Mouse (Mus musculus): ENCODE measurements around the gene Nol11. TPM values are rescaled to one million over a fixed set of nuclear protein-coding genes. Genes with fewer than 3 reads are reported as not detected.
"Not testable (repeated sequence)": the region's sequence is repeated elsewhere in the genome, so short reads cannot be mapped to it uniquely, and the experiment has no call there.

Nol11 gene
- polyA plus RNA-seq, 1 experiment from 2014 or later, result 46.2 TPM

DNA sequence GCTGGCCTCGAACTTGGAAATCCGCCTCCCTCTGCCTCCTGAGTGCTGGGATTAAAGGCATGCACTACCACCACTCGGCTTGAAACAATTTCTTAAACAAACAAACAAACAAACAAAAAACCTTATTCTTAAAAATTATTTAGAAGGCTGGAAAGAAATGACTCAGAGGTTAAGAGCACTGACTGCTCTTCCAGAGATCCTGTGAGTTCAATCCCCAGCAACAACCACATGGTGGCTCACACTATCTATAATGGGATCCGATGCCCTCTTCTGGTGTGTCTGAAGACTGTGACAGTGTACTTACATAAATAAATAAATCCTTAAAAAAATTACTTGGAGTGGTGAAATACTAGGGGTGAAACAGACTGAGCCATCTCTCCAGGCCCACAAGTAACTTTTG is 28.0 kb downstream of the Nol11 start:
- Histone ChIP-seq H3K36me3 (ENCODE audit: control insufficient read depth, insufficient read depth, low read length) (no peaks in the 10 kb centered on the region), H3K4me1 (ENCODE audit: control insufficient read depth, insufficient read depth, low read length) (no peaks in the 10 kb centered on the region; the same call in 1 of the 2 replicates), H3K9me3 (replicated peaks; ENCODE audit: control insufficient read depth, low read length) (no peaks in the 10 kb centered on the region), H3K9ac (ENCODE audit: low read length) (no peak overlapping the region), H3K27ac (ENCODE audit: low read length) (no peak overlapping the region), H3K4me3 (replicated peaks; ENCODE audit: low read length) (no peak overlapping the region), H3K4me2 (ENCODE audit: low read depth, low read length) (no peak overlapping the region), H3K27me3 (ENCODE audit: control insufficient read depth, insufficient read depth, low read length) (no peaks in the 10 kb centered on the region)
- no peak for ATAC-seq (ENCODE audit: insufficient read depth, low FRiP score)
- 72% methylated on average over 4 of the region's 4 CpGs for WGBS

GRCm38 (mm10) chr11:107159034-107159433 is 30.1 kb downstream of the Nol11 start:
- 40% methylated on average over 1 of the region's 1 CpGs for WGBS
- no peak overlapping the region for H3K4me2 ChIP-seq (ENCODE audit: low read depth, low read length)
- no peaks in the 10 kb centered on the region for H3K36me3 ChIP-seq (ENCODE audit: control insufficient read depth, insufficient read depth, low read length)
- no peak overlapping the region for H3K4me3 ChIP-seq (replicated peaks; ENCODE audit: low read length)
- no peak overlapping the region for H3K9ac ChIP-seq (ENCODE audit: low read length)
- no peak for ATAC-seq (ENCODE audit: insufficient read depth, low FRiP score)
- no peak overlapping the region for H3K27ac ChIP-seq (ENCODE audit: low read length)
- H3K27me3 ChIP-seq (ENCODE audit: control insufficient read depth, insufficient read depth, low read length), result no peaks in the 10 kb centered on the region
- no peaks in the 10 kb centered on the region; the same call in 1 of the 2 replicates for H3K4me1 ChIP-seq (ENCODE audit: control insufficient read depth, insufficient read depth, low read length)
- H3K9me3 ChIP-seq (replicated peaks; ENCODE audit: control insufficient read depth, low read length), result no peaks in the 10 kb centered on the region

- H3K36me3 ChIP-seq (ENCODE audit: control insufficient read depth, insufficient read depth, low read length), result no peaks in the 10 kb centered on the region
- no peak overlapping the region for H3K4me3 ChIP-seq (replicated peaks; ENCODE audit: low read length)
- no peak overlapping the region for H3K27ac ChIP-seq (ENCODE audit: low read length)
- WGBS, result 37% methylated on average over 5 of the region's 5 CpGs
- no peak overlapping the region for H3K9ac ChIP-seq (ENCODE audit: low read length)
- no peaks in the 10 kb centered on the region; the same call in 1 of the 2 replicates for H3K4me1 ChIP-seq (ENCODE audit: control insufficient read depth, insufficient read depth, low read length)
- ATAC-seq (ENCODE audit: insufficient read depth, low FRiP score), result no peak
- no peaks in the 10 kb centered on the region for H3K27me3 ChIP-seq (ENCODE audit: control insufficient read depth, insufficient read depth, low read length)
- H3K9me3 ChIP-seq (replicated peaks; ENCODE audit: control insufficient read depth, low read length), result no peaks in the 10 kb centered on the region
- no peak overlapping the region for H3K4me2 ChIP-seq (ENCODE audit: low read depth, low read length)
These were observed 32.1 kb downstream of the Nol11 start for GRCm38 (mm10) chr11:107156977-107157642.

DNA sequence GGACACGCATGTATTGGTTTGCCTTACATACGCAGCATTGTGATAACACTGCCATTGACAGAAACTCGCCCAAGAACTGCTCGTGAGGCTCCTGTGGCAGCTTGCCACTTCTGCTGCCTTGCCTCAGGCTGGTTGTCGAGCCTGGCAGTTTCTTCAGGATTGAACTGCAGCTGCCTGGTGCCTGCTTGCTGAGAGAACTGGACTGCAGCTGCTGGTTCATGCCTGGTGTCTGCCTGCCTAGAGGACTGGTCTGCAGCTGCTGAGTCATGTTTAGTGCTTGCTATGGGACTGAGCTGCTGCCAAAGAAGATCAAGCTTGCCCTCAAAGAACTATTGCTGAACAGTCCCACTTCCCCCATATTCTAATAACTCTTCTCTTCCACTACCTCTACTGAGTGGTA is 33.9 kb downstream of the Nol11 start:
- no peak for ATAC-seq (ENCODE audit: insufficient read depth, low FRiP score)
- Histone ChIP-seq H3K4me2 (ENCODE audit: low read depth, low read length) (no peak overlapping the region), H3K27ac (ENCODE audit: low read length) (no peak overlapping the region), H3K36me3 (ENCODE audit: control insufficient read depth, insufficient read depth, low read length) (no peaks in the 10 kb centered on the region), H3K27me3 (ENCODE audit: control insufficient read depth, insufficient read depth, low read length) (no peaks in the 10 kb centered on the region), H3K9me3 (replicated peaks; ENCODE audit: control insufficient read depth, low read length) (no peaks in the 10 kb centered on the region), H3K9ac (ENCODE audit: low read length) (no peak overlapping the region), H3K4me1 (ENCODE audit: control insufficient read depth, insufficient read depth, low read length) (no peaks in the 10 kb centered on the region; the same call in 1 of the 2 replicates), H3K4me3 (replicated peaks; ENCODE audit: low read length) (no peak overlapping the region)
- 81% methylated on average over 5 of the region's 5 CpGs for whole genome bisulfite sequencing

GRCm38 (mm10) chr11:107154431-107154830 is 34.8 kb downstream of the Nol11 start:
- 72% methylated on average over 7 of the region's 7 CpGs for WGBS

DNA sequence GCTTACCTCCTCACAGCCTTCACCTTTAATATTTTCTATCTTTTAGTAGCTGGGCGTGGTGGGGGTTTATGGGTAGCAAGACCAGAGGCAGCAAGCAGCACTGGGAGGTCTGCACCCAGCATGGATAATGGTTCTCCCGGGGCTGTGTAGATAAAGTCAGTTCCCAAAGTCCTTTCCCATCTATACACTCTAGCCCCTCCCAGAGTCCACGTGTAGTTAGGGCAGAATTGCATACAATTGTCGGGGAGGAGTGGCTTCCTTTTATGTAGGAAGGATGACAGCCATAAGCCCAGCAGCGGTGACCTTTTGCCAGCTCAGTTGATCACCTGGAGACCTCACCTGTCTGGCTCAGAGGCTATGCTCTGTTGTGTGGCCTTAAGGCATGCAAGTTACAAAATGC is 35.5 kb downstream of the Nol11 start:
- no peak overlapping the region for H3K4me2 ChIP-seq (ENCODE audit: low read depth, low read length)
- H3K27me3 ChIP-seq (ENCODE audit: control insufficient read depth, insufficient read depth, low read length), result no peaks in the 10 kb centered on the region
- WGBS, result 73% methylated on average over 5 of the region's 5 CpGs
- no peak overlapping the region for H3K4me3 ChIP-seq (replicated peaks; ENCODE audit: low read length)
- H3K36me3 ChIP-seq (ENCODE audit: control insufficient read depth, insufficient read depth, low read length), result no peaks in the 10 kb centered on the region
- H3K9ac ChIP-seq (ENCODE audit: low read length), result no peak overlapping the region
- no peaks in the 10 kb centered on the region for H3K9me3 ChIP-seq (replicated peaks; ENCODE audit: control insufficient read depth, low read length)
- ATAC-seq (ENCODE audit: insufficient read depth, low FRiP score), result no peak
- no peak overlapping the region for H3K27ac ChIP-seq (ENCODE audit: low read length)
- H3K4me1 ChIP-seq (ENCODE audit: control insufficient read depth, insufficient read depth, low read length), result no peaks in the 10 kb centered on the region; the same call in 1 of the 2 replicates

More at GRCm38 (mm10) chr11:107154431-107154830, 34.8 kb downstream of the Nol11 start:
- H3K4me1 ChIP-seq (ENCODE audit: control insufficient read depth, insufficient read depth, low read length), result no peaks in the 10 kb centered on the region; the same call in 1 of the 2 replicates
- H3K4me3 ChIP-seq (replicated peaks; ENCODE audit: low read length), result no peak overlapping the region
- H3K27me3 ChIP-seq (ENCODE audit: control insufficient read depth, insufficient read depth, low read length), result no peaks in the 10 kb centered on the region
- no peak overlapping the region for H3K4me2 ChIP-seq (ENCODE audit: low read depth, low read length)
- no peaks in the 10 kb centered on the region for H3K36me3 ChIP-seq (ENCODE audit: control insufficient read depth, insufficient read depth, low read length)
- ATAC-seq (ENCODE audit: insufficient read depth, low FRiP score), result no peak
- no peak overlapping the region for H3K9ac ChIP-seq (ENCODE audit: low read length)
- H3K9me3 ChIP-seq (replicated peaks; ENCODE audit: control insufficient read depth, low read length), result no peaks in the 10 kb centered on the region
- no peak overlapping the region for H3K27ac ChIP-seq (ENCODE audit: low read length)

DNA sequence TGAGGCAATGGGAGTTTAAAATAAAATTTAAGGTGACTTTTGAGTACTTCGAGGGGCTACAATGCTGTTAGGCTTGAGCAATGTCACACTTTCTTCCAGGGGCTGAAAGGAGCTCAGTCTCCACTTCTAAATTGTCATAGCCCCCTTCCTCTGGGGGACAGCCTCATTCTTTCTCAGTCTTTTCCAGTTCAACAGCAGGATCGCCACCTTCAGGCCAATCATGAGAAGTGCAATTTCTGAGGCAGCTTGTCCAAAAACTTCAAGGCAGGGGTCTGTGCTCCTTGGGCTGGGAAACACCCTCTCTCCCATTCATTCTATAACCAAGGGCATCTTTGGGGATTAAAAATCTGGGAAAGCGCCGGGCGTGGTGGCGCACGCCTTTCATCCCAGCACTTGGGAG is 37.4 kb downstream of the Nol11 start:
- H3K4me3 ChIP-seq (replicated peaks; ENCODE audit: low read length), result no peak overlapping the region
- no peaks in the 10 kb centered on the region for H3K4me1 ChIP-seq (ENCODE audit: control insufficient read depth, insufficient read depth, low read length)
- 71% methylated on average over 7 of the region's 7 CpGs for WGBS
- H3K9ac ChIP-seq (ENCODE audit: low read length), result no peak overlapping the region
- ATAC-seq (ENCODE audit: insufficient read depth, low FRiP score), result no peak
- H3K36me3 ChIP-seq (ENCODE audit: control insufficient read depth, insufficient read depth, low read length), result no peaks in the 10 kb centered on the region
- H3K27me3 ChIP-seq (ENCODE audit: control insufficient read depth, insufficient read depth, low read length), result no peaks in the 10 kb centered on the region
- no peak overlapping the region for H3K27ac ChIP-seq (ENCODE audit: low read length)
- no peaks in the 10 kb centered on the region for H3K9me3 ChIP-seq (replicated peaks; ENCODE audit: control insufficient read depth, low read length)
- H3K4me2 ChIP-seq (ENCODE audit: low read depth, low read length), result no peak overlapping the region

DNA sequence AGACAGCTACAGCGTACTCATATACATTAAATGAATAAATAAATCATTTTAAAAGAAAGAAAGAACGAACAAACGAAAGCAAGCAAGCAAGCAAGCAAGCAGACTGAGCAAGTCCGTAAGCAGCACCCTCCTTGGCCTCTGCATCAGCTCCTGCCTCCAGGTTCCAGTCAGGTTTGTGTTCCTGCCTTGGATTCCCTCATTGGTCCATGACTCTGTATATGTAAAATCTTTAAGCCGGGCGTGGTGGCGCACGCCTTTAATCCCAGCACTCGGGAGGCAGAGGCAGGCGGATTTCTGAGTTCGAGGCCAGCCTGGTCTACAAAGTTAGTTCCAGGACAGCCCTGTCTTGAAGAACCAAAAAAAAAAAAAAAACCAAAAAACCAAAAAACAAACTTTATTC is 45.2 kb downstream of the Nol11 start:
- H3K4me3 ChIP-seq (replicated peaks; ENCODE audit: low read length); H3K4me1 ChIP-seq (ENCODE audit: control insufficient read depth, insufficient read depth, low read length); ATAC-seq (ENCODE audit: insufficient read depth, low FRiP score); H3K27ac ChIP-seq (ENCODE audit: low read length); H3K27me3 ChIP-seq (ENCODE audit: control insufficient read depth, insufficient read depth, low read length); H3K4me2 ChIP-seq (ENCODE audit: low read depth, low read length); H3K9me3 ChIP-seq (replicated peaks; ENCODE audit: control insufficient read depth, low read length); H3K36me3 ChIP-seq (ENCODE audit: control insufficient read depth, insufficient read depth, low read length); H3K9ac ChIP-seq (ENCODE audit: low read length): not testable (repeated sequence)
- WGBS, result 88% methylated on average over 11 of the region's 11 CpGs

GRCm38 (mm10) chr11:107142382-107142781 is 46.8 kb downstream of the Nol11 start:
- no peak for ATAC-seq (ENCODE audit: insufficient read depth, low FRiP score)
- H3K27me3 ChIP-seq (ENCODE audit: control insufficient read depth, insufficient read depth, low read length), result no peaks in the 10 kb centered on the region
- no peak overlapping the region for H3K4me2 ChIP-seq (ENCODE audit: low read depth, low read length)
- no peaks in the 10 kb centered on the region for H3K4me1 ChIP-seq (ENCODE audit: control insufficient read depth, insufficient read depth, low read length)
- no peak overlapping the region for H3K4me3 ChIP-seq (replicated peaks; ENCODE audit: low read length)
- WGBS, result 76% methylated on average over 2 of the region's 2 CpGs
- H3K27ac ChIP-seq (ENCODE audit: low read length), result no peak overlapping the region
- H3K9me3 ChIP-seq (replicated peaks; ENCODE audit: control insufficient read depth, low read length), result no peaks in the 10 kb centered on the region
- no peaks in the 10 kb centered on the region for H3K36me3 ChIP-seq (ENCODE audit: control insufficient read depth, insufficient read depth, low read length)
- H3K9ac ChIP-seq (ENCODE audit: low read length), result no peak overlapping the region

All from stomach, embryonic 16.5 days (tissue).